In genomic region chr11:105749297-105750071, GRCm38 (mm10) we compare ENCODE assay signal across 10 mouse cellular contexts.
DNase-seq lines count a peak whose midpoint lies in the region; ATAC-seq and TF ChIP-seq lines count a peak whose summit lies in the region.
"Had no signal": no experiment of that assay in that cellular context is flagged by ENCODE, and none has a peak within 500 bp of the region (broad histone marks: within the 10 kb centered on the region; RNA-seq: fewer than 3 reads in every experiment).

No protein-coding gene starts in this region.

- TF ChIP-seq POLR2A in MEL (IDR thresholded peaks at IDR 0.05; ENCODE audit: control insufficient read depth in 1 of 2, insufficient read depth in 1 of 2, low read depth in 1 of 2, low read length in 2 of 2, poor library complexity in 1 of 2), result no peak

- no peaks in the 10 kb centered on the region for H3K36me3 ChIP-seq in MEL (ENCODE audit: control insufficient read depth in 1 of 2, insufficient read depth in 2 of 2, low read length in 2 of 2)
- no peaks in the 10 kb centered on the region for H3K36me3 ChIP-seq in intestine, embryonic 16.5 days (ENCODE audit: control insufficient read depth, insufficient read depth, low read length)

- no peak for TF ChIP-seq RAD21 in MEL (IDR thresholded peaks at IDR 0.05; ENCODE audit: low read depth, low read length)

- DNase-seq in gastrocnemius, adult 2 months, result no peak
- DNase-seq in gastrocnemius, postnatal 36 days, result no peak
- DNase-seq in MEL (ENCODE audit: low read depth, low spot score), result peak; percentile 6
- peak; percentile 93 for DNase-seq in heart, adult 11 months
- DNase-seq in ovary, postnatal 36 days (ENCODE audit: low spot score), result no peak
- no peak for DNase-seq in spleen, postnatal 10 days (ENCODE audit: low spot score in 2 of 2)
- no peak for DNase-seq in cerebellum, postnatal 14 days
- DNase-seq: forebrain, postnatal 0 days; left cerebral cortex, postnatal 4 days had no signal

- H3K4me2 ChIP-seq in intestine, embryonic 16.5 days (ENCODE audit: low read depth, low read length), result no peak overlapping the region

- peaks cover 6 to 27% of the 10 kb centered on the region in 2 experiments for H3K27me3 ChIP-seq in MEL (ENCODE audit: control insufficient read depth in 1 of 2, insufficient read depth in 2 of 2, low read length in 2 of 2)
- H3K27me3 ChIP-seq in intestine, embryonic 16.5 days (replicated peaks; ENCODE audit: control insufficient read depth, insufficient read depth, low read length), result no peaks in the 10 kb centered on the region

- peak overlapping the region; percentile 55 for H3K27ac ChIP-seq in gastrocnemius, adult 2 months
- no peak overlapping the region for H3K27ac ChIP-seq in MEL (ENCODE audit: control insufficient read depth, low read depth, low read length)
- no peak overlapping the region for H3K27ac ChIP-seq in intestine, embryonic 16.5 days (ENCODE audit: low read length)

- H3K4me3 ChIP-seq in gastrocnemius, adult 2 months, result no peak overlapping the region
- no peak overlapping the region for H3K4me3 ChIP-seq in MEL (ENCODE audit: control insufficient read depth in 1 of 2, insufficient read depth in 1 of 2, low read depth in 2 of 2, low read length in 2 of 2)
- no peak overlapping the region for H3K4me3 ChIP-seq in intestine, embryonic 16.5 days (ENCODE audit: low read length)

- 58% methylated on average over 2 of the region's 2 CpGs for WGBS in intestine, embryonic 16.5 days

- no peak for TF ChIP-seq CTCF in gastrocnemius, adult 2 months (IDR thresholded peaks at IDR 0.05)
- TF ChIP-seq CTCF in MEL (IDR thresholded peaks at IDR 0.05 in 2 of 3, conservative IDR thresholded peaks at IDR 0.05 in 1 of 3; ENCODE audit: control insufficient read depth in 1 of 3, insufficient read depth in 1 of 3, low read depth in 2 of 3, low read length in 3 of 3, poor library complexity in 1 of 3, severe bottlenecking in 1 of 3), result no peak

- H3K9ac ChIP-seq in MEL (ENCODE audit: control insufficient read depth, low read depth, low read length, poor library complexity, severe bottlenecking), result no peak overlapping the region
- no peak overlapping the region for H3K9ac ChIP-seq in intestine, embryonic 16.5 days (ENCODE audit: low read depth, low read length)
- H3K9ac ChIP-seq: forebrain, postnatal 0 days had no signal

- H3K4me1 ChIP-seq in MEL (ENCODE audit: control insufficient read depth in 1 of 2, insufficient read depth in 2 of 2, low read length in 2 of 2), result no peaks in the 10 kb centered on the region; a peak in 1 of 4 replicates
- H3K4me1 ChIP-seq in intestine, embryonic 16.5 days (ENCODE audit: control insufficient read depth, insufficient read depth, low read length), result peaks cover 6% of the 10 kb centered on the region

- intact Hi-C loops in gastrocnemius, adult 2 months (cut with DNase I), result no loop called here
- intact Hi-C loops in gastrocnemius, postnatal 36 days (cut with DNase I), result no loop called here

- peak; percentile 59 for ATAC-seq in intestine, embryonic 16.5 days
- ATAC-seq: forebrain, postnatal 0 days had no signal

- no peaks in the 10 kb centered on the region for H3K79me2 ChIP-seq in MEL (ENCODE audit: control insufficient read depth, insufficient read depth, low read length, poor library complexity)

- H3K9me3 ChIP-seq in MEL (replicated peaks; ENCODE audit: insufficient read depth, low read length), result no peaks in the 10 kb centered on the region
- no peaks in the 10 kb centered on the region for H3K9me3 ChIP-seq in intestine, embryonic 16.5 days (ENCODE audit: control insufficient read depth, low read length)

- no peak for TF ChIP-seq EP300 in MEL (IDR thresholded peaks at IDR 0.05; ENCODE audit: low read depth in 1 of 2, low read length in 2 of 2)

TF ChIP-seq in MEL, 35 proteins besides CTCF, POLR2A, EP300 and RAD21:
- no peak for TF ChIP-seq ZMIZ1 (IDR thresholded peaks at IDR 0.05; ENCODE audit: low read depth, low read length)
- TF ChIP-seq MXI1 (IDR thresholded peaks at IDR 0.05; ENCODE audit: low read depth, low read length), result no peak
- TF ChIP-seq GABPA (IDR thresholded peaks at IDR 0.05; ENCODE audit: low read depth, low read length), result no peak
- TF ChIP-seq SMC3 (IDR thresholded peaks at IDR 0.05; ENCODE audit: low read depth, low read length), result no peak
- TF ChIP-seq ETS1 (IDR thresholded peaks at IDR 0.05; ENCODE audit: low read depth, low read length), result no peak
- no peak for TF ChIP-seq HCFC1 (IDR thresholded peaks at IDR 0.05; ENCODE audit: low read depth, low read length)
- no peak for TF ChIP-seq USF1 (IDR thresholded peaks at IDR 0.05; ENCODE audit: low read depth, low read length)
- no peak for TF ChIP-seq GATA1 (IDR thresholded peaks at IDR 0.05; ENCODE audit: low read depth, low read length)
- no peak for TF ChIP-seq SIN3A (IDR thresholded peaks at IDR 0.05; ENCODE audit: low read length)

Comparison
In these comparisons a context has a peak if more than half of its experiments do, and no peak if none do; other contexts are left out.
1. DNase-seq: peak in MEL (single experiment) and heart, adult 11 months (single experiment); none in gastrocnemius, adult 2 months (single experiment), gastrocnemius, postnatal 36 days (0 of 2), ovary, postnatal 36 days (single experiment), spleen, postnatal 10 days (0 of 2) and cerebellum, postnatal 14 days (0 of 2).